Mouse (Mus musculus) embryonic facial prominence, embryonic 13.5 days (tissue): ENCODE data around the gene Cavin2. TPM values are rescaled to one million over a fixed set of nuclear protein-coding genes. Genes with fewer than 3 reads are reported as not detected.

Experiments used
- ATAC-seq: fragments of 200-750 bp; cut with Nextera tagmentation; 2 replicates; pipeline ENCODE4 v1.8.0; 2017; ENCODE audit warnings: low read depth; ENCODE audit not compliant: insufficient number of reproducible peaks, insufficient read depth, low FRiP score, low TSS enrichment
- H3K27ac ChIP-seq: fragments of 300-500 bp; sonication (generic); 2 replicates; pipeline ENCODE4 v1.5.1; 2015; ENCODE audit warnings: moderate library complexity, mild to moderate bottlenecking, inconsistent platforms
- H3K27me3 ChIP-seq: fragments of 300-500 bp; sonication (generic); 2 replicates; pipeline ENCODE4 v1.6.1; 2015; ENCODE audit warnings: mild to moderate bottlenecking, inconsistent platforms
- H3K36me3 ChIP-seq: fragments of 300-500 bp; sonication (generic); 2 replicates; pipeline ENCODE4 v1.6.1; 2015; ENCODE audit warnings: mild to moderate bottlenecking, inconsistent platforms
- H3K4me1 ChIP-seq: fragments of 300-500 bp; sonication (generic); 2 replicates; pipeline ENCODE4 v1.6.1; 2015; ENCODE audit warnings: inconsistent platforms
- H3K4me2 ChIP-seq: fragments of 300-500 bp; sonication (generic); 2 replicates; pipeline ENCODE4 v1.6.1; 2015; ENCODE audit warnings: moderate library complexity, mild to moderate bottlenecking, inconsistent platforms
- H3K4me3 ChIP-seq: fragments of 300-500 bp; sonication (generic); 2 replicates; pipeline ENCODE4 v1.5.1; 2015; ENCODE audit warnings: mild to moderate bottlenecking, inconsistent platforms
- H3K9ac ChIP-seq: fragments of 300-500 bp; sonication (generic); 2 replicates; pipeline ENCODE4 v1.6.1; 2015; ENCODE audit warnings: mild to moderate bottlenecking, inconsistent platforms
- H3K9me3 ChIP-seq: fragments of 300-500 bp; sonication (generic); 2 replicates; pipeline ENCODE4 v1.6.1; 2016; ENCODE audit warnings: inconsistent platforms
- WGBS: fragments of 180-500 bp; shearing (Covaris S2); methylation state at CpG from one replicate; pipeline ENCODE4 v1.1.7; 2015; ENCODE audit warnings: mixed read lengths; 5-methylcytosine and 5-hydroxymethylcytosine counted together
- polyA plus RNA-seq: library from polyadenylated mRNA; unstranded; fragments of >200 nt; fragmentation: Nextera tagmentation; extraction: Ambion mirVana; gene quantifications from 2 replicates; pipeline ENCODE4 v1.2.1, GENCODE M21; 2015

The Cavin2 gene
- polyA plus RNA-seq, 1 experiment from 2014 or later, result 13.8 TPM

GRCm38 (mm10) chr1:51271845-51272244 lies 17.1 kb upstream of the Cavin2 start:
- no peak overlapping the region for H3K4me2 ChIP-seq
- no peak overlapping the region for H3K9ac ChIP-seq
- 0 out of 2 replicates have a peak, but pooled peaks have one; percentile 48 for ATAC-seq
- H3K9me3 ChIP-seq, result no peaks in the 10 kb centered on the region
- H3K27me3 ChIP-seq, result no peaks in the 10 kb centered on the region
- no peak overlapping the region for H3K4me3 ChIP-seq
- WGBS, result 47% methylated on average over 4 of the region's 4 CpGs
- no peak overlapping the region for H3K27ac ChIP-seq
- H3K36me3 ChIP-seq, result no peaks in the 10 kb centered on the region
- peaks cover 13% of the 10 kb centered on the region for H3K4me1 ChIP-seq

- no peaks in the 10 kb centered on the region for H3K36me3 ChIP-seq
- 58% methylated on average over 4 of the region's 4 CpGs for WGBS
- H3K9ac ChIP-seq, result no peak overlapping the region
- H3K4me3 ChIP-seq, result no peak overlapping the region
- no peak overlapping the region for H3K4me2 ChIP-seq
- peaks cover 6% of the 10 kb centered on the region; the same call in 1 of the 2 replicates for H3K4me1 ChIP-seq
- no peak overlapping the region for H3K27ac ChIP-seq
- peak; percentile 48; the same call in 1 of the 2 replicates for ATAC-seq
- H3K27me3 ChIP-seq, result no peaks in the 10 kb centered on the region
- H3K9me3 ChIP-seq, result no peaks in the 10 kb centered on the region
Observed at GRCm38 (mm10) chr1:51272583-51273201, 16.2 kb upstream of the Cavin2 start.

- Histone ChIP-seq H3K36me3 (no peaks in the 10 kb centered on the region), H3K4me1 (peaks cover 6% of the 10 kb centered on the region; the same call in 1 of the 2 replicates), H3K27ac (no peak overlapping the region), H3K27me3 (no peaks in the 10 kb centered on the region), H3K4me3 (no peak overlapping the region), H3K9ac (no peak overlapping the region), H3K9me3 (no peaks in the 10 kb centered on the region), H3K4me2 (no peak overlapping the region)
- no peak for ATAC-seq
- WGBS, result 72% methylated on average over 2 of the region's 2 CpGs
Observed at GRCm38 (mm10) chr1:51277879-51278567, 10.9 kb upstream of the Cavin2 start.

GRCm38 (mm10) chr1:51288201-51288600 lies 725 bp upstream of the Cavin2 start:
- ATAC-seq, result no peak
- Histone ChIP-seq H3K4me1 (peaks cover 25% of the 10 kb centered on the region), H3K4me3 (no peak overlapping the region), H3K9me3 (no peaks in the 10 kb centered on the region; the same call in 1 of the 2 replicates), H3K27ac (peak overlapping the region; percentile 77), H3K27me3 (no peaks in the 10 kb centered on the region), H3K36me3 (no peaks in the 10 kb centered on the region), H3K4me2 (peak overlapping the region; percentile 50), H3K9ac (no peak overlapping the region)
- 53% methylated on average over 3 of the region's 3 CpGs for WGBS

DNA sequence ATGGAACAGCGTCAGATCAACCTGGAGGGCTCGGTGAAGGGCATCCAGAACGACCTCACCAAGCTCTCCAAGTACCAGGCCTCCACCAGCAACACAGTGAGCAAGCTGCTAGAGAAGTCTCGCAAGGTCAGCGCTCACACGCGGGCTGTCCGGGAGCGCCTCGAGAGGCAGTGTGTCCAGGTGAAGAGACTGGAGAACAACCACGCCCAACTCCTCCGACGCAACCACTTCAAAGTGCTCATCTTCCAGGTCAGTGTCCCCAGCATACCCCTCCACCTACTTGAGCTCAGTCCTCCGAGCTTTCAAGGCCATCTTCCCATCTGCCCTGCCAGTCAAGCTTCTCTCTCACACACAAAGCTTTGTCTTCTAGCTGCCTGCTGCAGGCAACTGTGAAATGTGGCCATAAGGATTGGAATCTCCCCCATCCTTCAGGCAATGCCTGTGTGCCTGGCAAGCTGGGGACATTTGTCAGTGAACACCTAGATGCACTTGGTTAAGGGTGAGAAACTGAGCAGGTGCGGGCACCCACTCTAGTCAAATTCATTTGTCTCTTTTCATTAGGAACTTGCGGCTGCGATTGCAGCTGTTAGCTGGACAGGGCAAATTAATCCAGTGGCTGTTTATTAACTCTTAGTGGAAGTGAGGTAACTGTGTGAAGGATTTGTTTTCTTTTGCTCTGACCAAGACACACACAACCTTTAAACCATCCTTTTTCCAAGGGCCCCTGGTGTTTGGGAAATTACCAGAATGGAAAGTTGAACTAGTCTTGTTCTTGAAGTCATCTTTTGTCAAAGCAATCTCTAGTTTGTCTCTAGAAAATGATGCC lies 907 bp downstream of the Cavin2 start:
- no peak for ATAC-seq
- no peaks in the 10 kb centered on the region; the same call in 1 of the 2 replicates for H3K9me3 ChIP-seq
- H3K4me2 ChIP-seq, result peak overlapping the region; percentile 50
- WGBS, result 88% methylated on average over 17 of the region's 17 CpGs
- H3K27ac ChIP-seq, result peak overlapping the region; percentile 84
- H3K9ac ChIP-seq, result no peak overlapping the region; the same call in 1 of the 2 replicates
- no peaks in the 10 kb centered on the region for H3K36me3 ChIP-seq
- peaks cover 25% of the 10 kb centered on the region for H3K4me1 ChIP-seq
- peak overlapping the region; percentile 29; the same call in 1 of the 2 replicates for H3K4me3 ChIP-seq
- H3K27me3 ChIP-seq, result no peaks in the 10 kb centered on the region

GRCm38 (mm10) chr1:51290634-51291033 lies 1.7 kb downstream of the Cavin2 start:
- H3K36me3 ChIP-seq, result no peaks in the 10 kb centered on the region
- no peak overlapping the region for H3K4me3 ChIP-seq
- no peak overlapping the region for H3K9ac ChIP-seq
- peak overlapping the region; percentile 2; the same call in 1 of the 2 replicates for H3K4me2 ChIP-seq
- WGBS, result 78% methylated on average over 4 of the region's 4 CpGs
- H3K27me3 ChIP-seq, result no peaks in the 10 kb centered on the region
- peaks cover 25% of the 10 kb centered on the region for H3K4me1 ChIP-seq
- H3K27ac ChIP-seq, result no peak overlapping the region
- H3K9me3 ChIP-seq, result no peaks in the 10 kb centered on the region; the same call in 1 of the 2 replicates
- ATAC-seq, result no peak

GRCm38 (mm10) chr1:51292348-51292747 lies 3.4 kb downstream of the Cavin2 start:
- Histone ChIP-seq H3K27ac (no peak overlapping the region), H3K9me3 (no peaks in the 10 kb centered on the region), H3K36me3 (no peaks in the 10 kb centered on the region), H3K4me1 (peaks cover 25% of the 10 kb centered on the region), H3K27me3 (no peaks in the 10 kb centered on the region), H3K9ac (no peak overlapping the region), H3K4me3 (no peak overlapping the region), H3K4me2 (no peak overlapping the region)
- no peak for ATAC-seq
- 87% methylated on average over 4 of the region's 4 CpGs for WGBS

- Histone ChIP-seq H3K27me3 (no peaks in the 10 kb centered on the region), H3K36me3 (no peaks in the 10 kb centered on the region), H3K4me3 (no peak overlapping the region), H3K9me3 (no peaks in the 10 kb centered on the region), H3K4me2 (no peak overlapping the region), H3K9ac (no peak overlapping the region), H3K27ac (no peak overlapping the region), H3K4me1 (no peaks in the 10 kb centered on the region)
- WGBS, result 80% methylated on average over 11 of the region's 11 CpGs
- no peak for ATAC-seq
Observed at GRCm38 (mm10) chr1:51300295-51300930, 11.5 kb downstream of the Cavin2 start.

DNA sequence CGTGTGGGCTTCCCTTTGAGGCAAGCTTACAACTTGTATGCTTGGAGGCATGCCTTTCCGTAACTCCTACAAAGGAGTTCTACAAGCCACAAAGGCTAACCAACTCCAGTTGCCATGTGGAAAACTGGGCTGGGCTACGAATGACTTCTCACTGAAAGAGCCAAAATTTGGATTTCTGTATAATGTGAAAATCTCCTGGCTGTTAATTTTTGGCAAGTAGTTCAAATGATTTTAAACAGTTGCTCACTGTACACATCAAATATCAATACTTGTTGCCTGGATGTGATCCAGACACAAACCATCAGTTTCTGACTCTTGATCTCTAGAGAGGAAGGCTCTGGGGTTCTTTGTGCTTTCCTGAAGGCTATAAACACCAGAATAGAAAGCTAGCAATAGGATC lies 18.1 kb downstream of the Cavin2 start:
- Histone ChIP-seq H3K27me3 (no peaks in the 10 kb centered on the region), H3K4me3 (no peak overlapping the region), H3K9me3 (no peaks in the 10 kb centered on the region), H3K4me1 (no peaks in the 10 kb centered on the region), H3K4me2 (no peak overlapping the region), H3K9ac (no peak overlapping the region), H3K36me3 (no peaks in the 10 kb centered on the region), H3K27ac (no peak overlapping the region)
- no peak for ATAC-seq
- WGBS, result 50% methylated on average over 3 of the region's 3 CpGs

GRCm38 (mm10) chr1:51315476-51315875 lies 26.6 kb downstream of the Cavin2 start:
- no peaks in the 10 kb centered on the region for H3K9me3 ChIP-seq
- WGBS, result 37% methylated on average over 2 of the region's 2 CpGs
- H3K27ac ChIP-seq, result no peak overlapping the region

DNA sequence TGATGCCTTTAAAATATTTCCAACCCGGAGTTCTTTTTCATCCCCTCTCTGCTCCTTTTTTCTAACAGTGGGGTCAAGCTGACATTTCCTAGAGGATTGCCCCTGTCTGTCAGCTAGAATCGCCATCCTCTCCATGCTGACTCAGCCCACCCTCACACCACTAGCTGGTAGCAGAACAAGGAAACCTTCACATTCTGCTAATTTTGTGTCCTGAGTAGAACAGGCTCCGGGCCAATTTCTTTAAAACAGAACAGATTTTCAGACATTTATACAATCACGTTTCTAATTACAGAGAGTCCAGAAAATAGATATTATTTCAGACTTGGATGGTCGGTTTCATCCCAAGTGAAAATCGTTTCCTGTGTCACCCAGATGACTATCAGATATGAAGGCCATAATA lies 34.6 kb downstream of the Cavin2 start:
- WGBS, result 36% methylated on average over 6 of the region's 6 CpGs

More at GRCm38 (mm10) chr1:51315476-51315875, 26.6 kb downstream of the Cavin2 start:
- ATAC-seq, result no peak
- Histone ChIP-seq H3K4me2 (no peak overlapping the region), H3K9ac (no peak overlapping the region), H3K27me3 (no peaks in the 10 kb centered on the region), H3K4me1 (no peaks in the 10 kb centered on the region), H3K4me3 (no peak overlapping the region), H3K36me3 (no peaks in the 10 kb centered on the region)

More for the DNA sequence above, 34.6 kb downstream of the Cavin2 start:
- Histone ChIP-seq H3K36me3 (no peaks in the 10 kb centered on the region), H3K27me3 (no peaks in the 10 kb centered on the region), H3K4me1 (0 out of 2 replicates have a peak, but pooled peaks cover 7% of the 10 kb centered on the region), H3K4me3 (no peak overlapping the region), H3K4me2 (no peak overlapping the region), H3K9me3 (no peaks in the 10 kb centered on the region), H3K9ac (no peak overlapping the region), H3K27ac (no peak overlapping the region)
- ATAC-seq, result no peak
